In the genomic region with DNA sequence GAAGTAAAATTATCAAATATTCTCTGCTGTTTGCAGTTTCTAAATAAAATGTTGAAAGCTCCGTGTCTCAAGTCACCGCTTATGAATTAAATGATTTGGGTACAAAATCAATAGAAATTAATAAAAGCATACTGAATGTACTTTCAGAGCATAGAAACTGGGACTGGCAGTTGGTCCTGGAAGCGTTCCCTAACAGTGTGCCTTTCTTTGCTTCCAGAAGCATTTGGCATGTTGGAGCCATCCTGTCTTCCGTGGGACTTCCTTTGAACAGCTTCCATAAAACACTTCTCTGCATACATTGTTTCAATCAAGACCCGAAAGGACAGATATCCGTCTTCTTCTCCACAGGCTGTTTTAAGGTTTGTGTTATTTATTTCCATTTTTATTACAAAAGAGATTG, we compare ENCODE assay signal across 21 mouse cellular contexts.
DNase-seq lines count a peak whose midpoint lies in the region; ATAC-seq and TF ChIP-seq lines count a peak whose summit lies in the region.
"Had no signal": no experiment of that assay in that cellular context is flagged by ENCODE, and none has a peak within 500 bp of the region (broad histone marks: within the 10 kb centered on the region; RNA-seq: fewer than 3 reads in every experiment).

No protein-coding gene starts in this region.

- no peak for ATAC-seq in forebrain, embryonic 15.5 days (replicated peaks)
- ATAC-seq in forebrain, embryonic 11.5 days (replicated peaks; ENCODE audit: low FRiP score), result no peak
- ATAC-seq: activated CD4-positive, CD25-positive, alpha-beta regulatory T cell, adult 4 months; forebrain, embryonic 13.5 days; intestine, embryonic 15.5 days had no signal

- no peak overlapping the region for H3K9ac ChIP-seq in forebrain, embryonic 15.5 days (replicated peaks)
- H3K9ac ChIP-seq in forebrain, embryonic 11.5 days (ENCODE audit: low read length), result no peak overlapping the region
- H3K9ac ChIP-seq: forebrain, embryonic 13.5 days; hindbrain, embryonic 13.5 days; intestine, embryonic 15.5 days; liver, embryonic 13.5 days had no signal

- WGBS in forebrain, embryonic 15.5 days, result 83% methylated on average over 6 of the region's 6 CpGs
- 91% methylated on average over 6 of the region's 6 CpGs for WGBS in forebrain, embryonic 11.5 days

- H3K27me3 ChIP-seq in forebrain, embryonic 15.5 days, result no peaks in the 10 kb centered on the region
- H3K27me3 ChIP-seq in forebrain, embryonic 11.5 days (ENCODE audit: control insufficient read depth, insufficient read depth, low read length), result no peaks in the 10 kb centered on the region
- H3K27me3 ChIP-seq: forebrain, embryonic 13.5 days; hindbrain, embryonic 13.5 days; intestine, embryonic 15.5 days; liver, embryonic 13.5 days had no signal

- no peak overlapping the region for H3K4me3 ChIP-seq in forebrain, embryonic 15.5 days
- H3K4me3 ChIP-seq in forebrain, embryonic 11.5 days (ENCODE audit: low read depth, low read length), result no peak overlapping the region
- no peak overlapping the region for H3K4me3 ChIP-seq in left cerebral cortex, adult 2 months
- H3K4me3 ChIP-seq: forebrain, embryonic 13.5 days; heart, adult 2 months; hindbrain, embryonic 13.5 days; intestine, embryonic 15.5 days; liver, embryonic 13.5 days had no signal

- H3K4me1 ChIP-seq in forebrain, embryonic 15.5 days, result peaks cover 3% of the 10 kb centered on the region
- no peaks in the 10 kb centered on the region for H3K4me1 ChIP-seq in forebrain, embryonic 11.5 days (replicated peaks; ENCODE audit: control insufficient read depth, insufficient read depth, low read length)
- H3K4me1 ChIP-seq: forebrain, embryonic 13.5 days; hindbrain, embryonic 13.5 days; intestine, embryonic 15.5 days; liver, embryonic 13.5 days had no signal

- no peak for TF ChIP-seq CTCF in left cerebral cortex, adult 2 months (IDR thresholded peaks at IDR 0.05)

- no peak overlapping the region for H3K4me2 ChIP-seq in forebrain, embryonic 15.5 days (replicated peaks)
- no peak overlapping the region for H3K4me2 ChIP-seq in forebrain, embryonic 11.5 days (ENCODE audit: low read depth, low read length, severe bottlenecking)
- H3K4me2 ChIP-seq: forebrain, embryonic 13.5 days; hindbrain, embryonic 13.5 days; intestine, embryonic 15.5 days; liver, embryonic 13.5 days; midbrain, embryonic 11.5 days had no signal

- H3K27ac ChIP-seq in forebrain, embryonic 15.5 days (replicated peaks), result 0 out of 2 replicates have a peak overlapping the region, but pooled peaks have one; percentile 46
- no peak overlapping the region for H3K27ac ChIP-seq in forebrain, embryonic 11.5 days (ENCODE audit: low read depth, low read length)
- peak overlapping the region; percentile 16; the same call in 1 of the 2 replicates for H3K27ac ChIP-seq in left cerebral cortex, adult 2 months
- H3K27ac ChIP-seq: forebrain, embryonic 13.5 days; heart, adult 2 months; hindbrain, embryonic 13.5 days; intestine, embryonic 15.5 days; liver, embryonic 13.5 days had no signal

- H3K36me3 ChIP-seq in forebrain, embryonic 15.5 days, result no peaks in the 10 kb centered on the region
- H3K36me3 ChIP-seq in forebrain, embryonic 11.5 days (ENCODE audit: control insufficient read depth, insufficient read depth, low read length), result no peaks in the 10 kb centered on the region
- H3K36me3 ChIP-seq: hindbrain, embryonic 13.5 days; intestine, embryonic 15.5 days; liver, embryonic 13.5 days had no signal

- peak; percentile 27 to 30 for DNase-seq in cerebellum, adult 18-20 months
- DNase-seq in cerebellum, postnatal 36 days, result no peak
- DNase-seq in forebrain, embryonic 11.5 days (ENCODE audit: low spot score), result no peak
- no peak for DNase-seq in left cerebral cortex, adult 2 months (ENCODE audit: extremely low spot score in 1 of 2, low spot score in 2 of 2)
- DNase-seq in left cerebral cortex, adult 11 months (ENCODE audit: low spot score), result no peak
- no peak for DNase-seq in kidney, postnatal 14 days
- DNase-seq: adrenal gland, adult 8-10 months; gastrocnemius, postnatal 36 days; heart, adult 2 months; kidney, adult 8-10 months; kidney, postnatal 25 days; liver, embryonic 13.5 days; lung, adult 2 months; lung, postnatal 14 days; thymus, postnatal 25 days had no signal

- intact Hi-C loops in left cerebral cortex, adult 2 months (cut with DNase I), result no loop called here

- no peaks in the 10 kb centered on the region for H3K9me3 ChIP-seq in forebrain, embryonic 15.5 days
- no peaks in the 10 kb centered on the region for H3K9me3 ChIP-seq in forebrain, embryonic 11.5 days (ENCODE audit: control insufficient read depth, low read length)
- H3K9me3 ChIP-seq: forebrain, embryonic 13.5 days; hindbrain, embryonic 13.5 days; intestine, embryonic 15.5 days; liver, embryonic 13.5 days had no signal

Comparison
In these comparisons a context has a peak if more than half of its experiments do, and no peak if none do; other contexts are left out.
1. DNase-seq: peak in cerebellum, adult 18-20 months (2 of 2); none in cerebellum, postnatal 36 days (0 of 2), forebrain, embryonic 11.5 days (single experiment), left cerebral cortex, adult 2 months (0 of 2), left cerebral cortex, adult 11 months (single experiment) and kidney, postnatal 14 days (single experiment).